Mouse (Mus musculus) olfactory bulb, adult 2 months (tissue): ENCODE data around the gene Fars2.

ENCODE experiments used
- CTCF ChIP-seq: fragments of 200-500 bp; IDR thresholded peaks from 2 replicates; pipeline ENCODE4 v1.5.1; 2012; ENCODE audit warnings: low read depth, mild to moderate bottlenecking, low read length, moderate library complexity; ENCODE audit not compliant: insufficient read depth
- POLR2A ChIP-seq: fragments of 200-500 bp; IDR thresholded peaks from 2 replicates; pipeline ENCODE4 v1.6.1; 2012; ENCODE audit warnings: mild to moderate bottlenecking, low read depth, low read length, moderate library complexity; ENCODE audit not compliant: insufficient read depth

DNA sequence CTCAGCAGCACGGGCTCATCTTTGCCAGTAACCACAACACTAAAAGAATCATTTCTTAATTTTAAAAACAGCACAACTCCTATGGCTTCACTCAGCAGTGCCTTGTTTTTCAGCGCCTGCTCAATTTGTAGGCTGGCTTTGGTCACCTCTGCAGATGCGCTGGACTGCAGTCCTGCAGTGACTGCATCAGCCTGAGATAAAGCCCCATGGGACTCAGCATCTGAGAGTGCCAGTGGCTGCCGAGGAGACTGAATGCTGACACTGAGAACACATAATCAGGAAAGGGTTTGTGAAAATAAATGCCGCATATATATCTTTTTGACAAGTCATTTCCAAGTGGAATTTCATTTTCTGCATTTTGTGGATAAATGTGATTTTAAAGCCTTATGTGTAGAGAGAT is 268.9 kb downstream of the Fars2 start:
- TF ChIP-seq POLR2A (no peak), CTCF (no peak)
